Mouse (Mus musculus): ENCODE results near the gene Ntm.

Ntm gene

GRCm38 (mm10) chr9:29884062-29884461, 78.9 kb downstream of the Ntm start:
- no peak for DNase-seq (ENCODE audit: low spot score)

GRCm38 (mm10) chr9:29881614-29882013, 81.3 kb downstream of the Ntm start:
- DNase-seq (ENCODE audit: low spot score): no peak

GRCm38 (mm10) chr9:29877583-29877982, 85.4 kb downstream of the Ntm start:
- DNase-seq (ENCODE audit: low spot score): no peak

GRCm38 (mm10) chr9:29867746-29868145, 95.2 kb downstream of the Ntm start:
- DNase-seq (ENCODE audit: low spot score): no peak

- DNase-seq (ENCODE audit: low spot score): no peak
Measured at GRCm38 (mm10) chr9:29866824-29867223, 96.1 kb downstream of the Ntm start.

GRCm38 (mm10) chr9:29866101-29866500, 96.8 kb downstream of the Ntm start:
- DNase-seq (ENCODE audit: low spot score): no peak

GRCm38 (mm10) chr9:29865502-29865901, 97.4 kb downstream of the Ntm start:
- DNase-seq (ENCODE audit: low spot score): no peak

- no peak for DNase-seq (ENCODE audit: low spot score)
Measured at GRCm38 (mm10) chr9:29864886-29865285, 98.1 kb downstream of the Ntm start.

GRCm38 (mm10) chr9:29862408-29862807, 100.5 kb downstream of the Ntm start:
- no peak for DNase-seq (ENCODE audit: low spot score)

GRCm38 (mm10) chr9:29859256-29860048, 103.5 kb downstream of the Ntm start:
- DNase-seq (ENCODE audit: low spot score): no peak

- DNase-seq (ENCODE audit: low spot score): no peak
Measured at GRCm38 (mm10) chr9:29848735-29849455, 114.0 kb downstream of the Ntm start.

- DNase-seq (ENCODE audit: low spot score): no peak
Measured at GRCm38 (mm10) chr9:29837344-29837743, 125.6 kb downstream of the Ntm start.

GRCm38 (mm10) chr9:29834911-29835310, 128.0 kb downstream of the Ntm start:
- DNase-seq (ENCODE audit: low spot score): no peak

GRCm38 (mm10) chr9:29833781-29834180, 129.2 kb downstream of the Ntm start:
- DNase-seq (ENCODE audit: low spot score): no peak

- no peak for DNase-seq (ENCODE audit: low spot score)
Measured at GRCm38 (mm10) chr9:29827240-29827660, 135.7 kb downstream of the Ntm start.

GRCm38 (mm10) chr9:29825236-29825635, 137.7 kb downstream of the Ntm start:
- no peak for DNase-seq (ENCODE audit: low spot score)

- DNase-seq (ENCODE audit: low spot score): no peak
Measured at GRCm38 (mm10) chr9:29823716-29824115, 139.2 kb downstream of the Ntm start.

- no peak for DNase-seq (ENCODE audit: low spot score)
Measured at GRCm38 (mm10) chr9:29812685-29813084, 150.3 kb downstream of the Ntm start.

GRCm38 (mm10) chr9:29806790-29807189, 156.2 kb downstream of the Ntm start:
- no peak for DNase-seq (ENCODE audit: low spot score)

GRCm38 (mm10) chr9:29804483-29804882, 158.5 kb downstream of the Ntm start:
- no peak for DNase-seq (ENCODE audit: low spot score)

- no peak for DNase-seq (ENCODE audit: low spot score)
Measured at GRCm38 (mm10) chr9:29803738-29804285, 159.1 kb downstream of the Ntm start.

- no peak for DNase-seq (ENCODE audit: low spot score)
Measured at GRCm38 (mm10) chr9:29802990-29803737, 159.8 kb downstream of the Ntm start.

Measured in ovary, postnatal 10 days (tissue).